Mouse (Mus musculus) limb, embryonic 14.5 days (tissue): ENCODE measurements around the gene Prmt7. TPM values are rescaled to one million over a fixed set of nuclear protein-coding genes. Genes with fewer than 3 reads are reported as not detected.

ENCODE experiments used
- ATAC-seq: fragments of 200-750 bp; cut with Nextera tagmentation; 2 replicates; pipeline ENCODE4 v1.8.0; 2017; ENCODE audit warnings: low read depth, moderate number of reproducible peaks, moderate TSS enrichment; ENCODE audit not compliant: low FRiP score
- DNase-seq: peaks from one replicate; pipeline ENCODE4 v3.0.0-alpha.2; 2015; ENCODE audit warnings: low spot score
- H3K27ac ChIP-seq: fragments of 300-500 bp; sonication (generic); replicated peaks from 2 replicates; pipeline ENCODE4 v1.5.1; 2014; ENCODE audit warnings: low read depth, mild to moderate bottlenecking, low read length, moderate library complexity, mixed read lengths
- H3K27me3 ChIP-seq: fragments of 300-500 bp; sonication (generic); 2 replicates; pipeline ENCODE4 v1.6.1; 2014; ENCODE audit warnings: low read length, mixed read lengths; ENCODE audit not compliant: control insufficient read depth, insufficient read depth
- H3K36me3 ChIP-seq: fragments of 300-500 bp; sonication (generic); 2 replicates; pipeline ENCODE4 v1.6.1; 2014; ENCODE audit warnings: mild to moderate bottlenecking, low read length, moderate library complexity, mixed read lengths; ENCODE audit not compliant: control insufficient read depth, insufficient read depth
- H3K4me1 ChIP-seq: fragments of 300-500 bp; sonication (generic); 2 replicates; pipeline ENCODE4 v1.6.1; 2014; ENCODE audit warnings: antibody characterized with exemption, low read length, mixed read lengths; ENCODE audit not compliant: control insufficient read depth, insufficient read depth
- H3K4me2 ChIP-seq: fragments of 300-500 bp; sonication (generic); replicated peaks from 2 replicates; pipeline ENCODE4 v1.6.1; 2014; ENCODE audit warnings: low read depth, mild to moderate bottlenecking, low read length, moderate library complexity; ENCODE audit not compliant: severe bottlenecking
- H3K4me3 ChIP-seq: fragments of 300-500 bp; sonication (generic); replicated peaks from 2 replicates; pipeline ENCODE4 v1.5.1; 2014; ENCODE audit warnings: low read length
- H3K9ac ChIP-seq: fragments of 300-500 bp; sonication (generic); 2 replicates; pipeline ENCODE4 v1.6.1; 2014; ENCODE audit warnings: mild to moderate bottlenecking, low read depth, low read length, moderate library complexity; ENCODE audit not compliant: severe bottlenecking
- H3K9me3 ChIP-seq: fragments of 300-500 bp; sonication (generic); 2 replicates; pipeline ENCODE4 v1.6.1; 2016; ENCODE audit warnings: low read length; ENCODE audit not compliant: control insufficient read depth
- POLR2A ChIP-seq: fragments of 200-500 bp; IDR thresholded peaks from 2 replicates; pipeline ENCODE4 v1.8.0; 2012; ENCODE audit warnings: inconsistent platforms, mild to moderate bottlenecking, moderate library complexity, borderline replicate concordance; ENCODE audit not compliant: insufficient read depth, insufficient read length; ENCODE audit errors: extremely low read depth
- WGBS: fragments of 180-500 bp; shearing (Covaris S2); extraction: QIAGEN DNeasy Blood & Tissue Kit; methylation state at CpG from one replicate; pipeline ENCODE4 v1.1.7; 2014; 5-methylcytosine and 5-hydroxymethylcytosine counted together
- polyA plus RNA-seq, 2 experiments: library from polyadenylated mRNA; depleted of rRNA in 1 of 2; stranded (reverse) in 1 of 2; unstranded in 1 of 2; fragments of >200 nt; fragmentation: Nextera tagmentation in 1 of 2; extraction: Ambion mirVana in 1 of 2; gene quantifications; 2 replicates each; pipeline versions ENCODE4 v1.2.1 to v1.2.3; 2012 to 2014

Prmt7 gene
- polyA plus RNA-seq, 2 experiments: 35.5 to 46.6 TPM

GRCm38 (mm10) chr8:106210035-106210731 lies 553 bp upstream of the Prmt7 start:
- no peaks in the 10 kb centered on the region for H3K27me3 ChIP-seq
- no peak for TF ChIP-seq POLR2A
- peak overlapping the region; percentile 84 for H3K4me3 ChIP-seq
- peaks cover 48% of the 10 kb centered on the region for H3K36me3 ChIP-seq
- H3K9ac ChIP-seq: peak overlapping the region; percentile 92
- H3K4me1 ChIP-seq: peaks cover 6% of the 10 kb centered on the region; the same call in 1 of the 2 replicates
- peak overlapping the region; percentile 93 for H3K27ac ChIP-seq
- no peaks in the 10 kb centered on the region for H3K9me3 ChIP-seq
- ATAC-seq: peak; percentile 44
- no peak for DNase-seq
- WGBS: under 1% methylated on average over 35 of the region's 35 CpGs
- peak overlapping the region; percentile 58 for H3K4me2 ChIP-seq

- Histone ChIP-seq H3K4me2 (peak overlapping the region; percentile 58), H3K9ac (peak overlapping the region; percentile 92), H3K4me3 (peak overlapping the region; percentile 84), H3K36me3 (peaks cover 41% of the 10 kb centered on the region), H3K27me3 (no peaks in the 10 kb centered on the region), H3K27ac (peak overlapping the region; percentile 93), H3K4me1 (peaks cover 6% of the 10 kb centered on the region; the same call in 1 of the 2 replicates), H3K9me3 (no peaks in the 10 kb centered on the region)
- no peak for TF ChIP-seq POLR2A
- ATAC-seq (no peak), DNase-seq (peak; percentile 8)
- WGBS: 4% methylated on average over 13 of the region's 13 CpGs
These were observed 685 bp downstream of the Prmt7 start for GRCm38 (mm10) chr8:106211421-106211820.

DNA sequence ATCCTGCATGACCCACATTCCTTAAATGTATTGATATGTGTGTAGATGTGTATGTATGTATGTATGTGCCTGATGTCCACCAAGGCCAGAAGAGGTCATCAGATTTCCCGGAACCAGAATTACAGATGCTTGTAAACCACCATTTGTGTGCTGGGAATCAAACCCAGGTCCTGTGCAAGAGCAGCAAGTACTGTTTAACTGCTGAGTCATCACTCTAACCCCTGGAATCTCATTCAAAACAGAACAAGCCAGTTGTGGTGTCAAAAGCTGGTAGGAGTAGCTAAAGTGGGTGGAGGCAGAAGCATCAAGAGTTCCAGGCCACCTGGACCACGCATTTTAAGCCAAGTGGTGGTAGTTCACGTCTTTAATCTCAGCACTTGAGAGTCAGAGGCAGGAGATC lies 3.2 kb downstream of the Prmt7 start:
- no peak overlapping the region for H3K4me3 ChIP-seq
- H3K4me1 ChIP-seq: peaks cover 6% of the 10 kb centered on the region; the same call in 1 of the 2 replicates
- 87% methylated on average over 3 of the region's 3 CpGs for WGBS
- TF ChIP-seq POLR2A: no peak
- no peak overlapping the region for H3K4me2 ChIP-seq
- peaks cover 44% of the 10 kb centered on the region for H3K36me3 ChIP-seq
- H3K27ac ChIP-seq: no peak overlapping the region
- no peak for ATAC-seq
- no peaks in the 10 kb centered on the region for H3K27me3 ChIP-seq
- H3K9me3 ChIP-seq: no peaks in the 10 kb centered on the region
- DNase-seq: no peak
- H3K9ac ChIP-seq: no peak overlapping the region

- Histone ChIP-seq H3K4me1 (no peaks in the 10 kb centered on the region), H3K9me3 (no peaks in the 10 kb centered on the region), H3K36me3 (peaks cover 65% of the 10 kb centered on the region), H3K4me3 (no peak overlapping the region), H3K27ac (no peak overlapping the region), H3K27me3 (no peaks in the 10 kb centered on the region), H3K9ac (no peak overlapping the region), H3K4me2 (no peak overlapping the region)
- WGBS: 89% methylated on average over 3 of the region's 3 CpGs
- no peak for DNase-seq
- ATAC-seq: no peak
- no peak for TF ChIP-seq POLR2A
These were observed 8.9 kb downstream of the Prmt7 start for GRCm38 (mm10) chr8:106219620-106220019.

DNA sequence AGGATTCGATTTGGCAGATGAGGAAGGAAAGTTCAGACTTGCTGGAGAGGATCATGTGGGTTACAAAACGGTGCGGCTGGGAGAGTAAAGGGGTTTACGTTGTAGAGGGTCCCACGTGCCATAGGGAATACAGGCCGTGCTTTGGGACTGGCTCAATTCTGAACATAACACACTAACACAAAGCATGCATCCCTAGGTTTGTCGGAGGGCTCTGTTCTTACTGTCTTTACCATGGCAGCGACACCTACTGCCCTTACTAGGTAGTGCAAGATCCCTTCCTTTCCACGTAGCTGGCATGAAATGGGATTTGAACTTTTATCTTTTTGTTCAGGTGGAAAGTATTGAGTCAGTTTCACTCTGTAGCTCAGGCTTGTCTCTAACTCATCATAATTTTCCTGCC lies 15.9 kb downstream of the Prmt7 start:
- H3K4me3 ChIP-seq: no peak overlapping the region
- DNase-seq: peak; percentile 36
- H3K9ac ChIP-seq: no peak overlapping the region
- H3K36me3 ChIP-seq: peaks cover 67% of the 10 kb centered on the region
- no peak for ATAC-seq
- no peaks in the 10 kb centered on the region for H3K4me1 ChIP-seq
- H3K27me3 ChIP-seq: no peaks in the 10 kb centered on the region
- no peak overlapping the region for H3K27ac ChIP-seq
- no peak for TF ChIP-seq POLR2A
- WGBS: 43% methylated on average over 9 of the region's 9 CpGs
- no peak overlapping the region for H3K4me2 ChIP-seq
- H3K9me3 ChIP-seq: no peaks in the 10 kb centered on the region
